Mouse (Mus musculus): ENCODE measurements around the gene Pklr.

- no peak for TF ChIP-seq CTCF (IDR thresholded peaks at IDR 0.05; ENCODE audit: borderline replicate concordance, control insufficient read depth, extremely low read depth, insufficient read depth, low read length, poor library complexity)
- TF ChIP-seq POLR2A (IDR thresholded peaks at IDR 0.05; ENCODE audit: control insufficient read depth, extremely low read depth, insufficient read depth, low read length, poor library complexity) = no peak
These were observed 4.1 kb upstream of the Pklr start for GRCm38 (mm10) chr3:89131816-89132215.

All from thymus, adult 2 months (tissue).